Mouse (Mus musculus): ENCODE data around the gene Adamts4. TPM values are rescaled to one million over a fixed set of nuclear protein-coding genes. Genes with fewer than 3 reads are reported as not detected.
"Not testable (repeated sequence)": the region's sequence is repeated elsewhere in the genome, so short reads cannot be mapped to it uniquely, and the experiment has no call there.

Gene Adamts4
- total RNA-seq, 2 experiments from 2014 or later: 0.15 to 0.73 TPM

DNA sequence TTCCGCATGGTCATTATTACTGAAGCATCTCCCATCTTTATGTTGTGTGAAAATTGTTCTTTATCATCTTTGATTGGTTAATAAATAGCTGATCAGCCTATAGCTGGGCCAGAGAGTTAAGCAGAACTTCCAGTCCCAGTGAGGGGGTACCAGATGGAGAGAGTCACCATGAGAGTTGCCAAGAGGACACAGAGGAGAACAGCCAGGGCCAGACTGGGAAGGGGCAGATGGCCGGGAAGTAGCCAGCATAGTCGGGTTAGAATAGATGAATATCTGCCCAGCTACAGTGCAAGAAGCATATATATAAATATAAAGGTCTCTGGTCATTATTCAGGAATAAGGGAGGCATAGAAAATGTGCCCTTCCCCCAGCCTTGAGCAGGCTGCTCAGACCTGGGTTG, 48.0 kb downstream of the Adamts4 start:
- no peak for TF ChIP-seq CTCF (IDR thresholded peaks at IDR 0.05)
- Histone ChIP-seq H3K4me3 (no peak overlapping the region), H3K27ac (no peak overlapping the region)
- intact Hi-C loops (cut with DNase I): no loop called here
- DNase-seq: no peak

DNA sequence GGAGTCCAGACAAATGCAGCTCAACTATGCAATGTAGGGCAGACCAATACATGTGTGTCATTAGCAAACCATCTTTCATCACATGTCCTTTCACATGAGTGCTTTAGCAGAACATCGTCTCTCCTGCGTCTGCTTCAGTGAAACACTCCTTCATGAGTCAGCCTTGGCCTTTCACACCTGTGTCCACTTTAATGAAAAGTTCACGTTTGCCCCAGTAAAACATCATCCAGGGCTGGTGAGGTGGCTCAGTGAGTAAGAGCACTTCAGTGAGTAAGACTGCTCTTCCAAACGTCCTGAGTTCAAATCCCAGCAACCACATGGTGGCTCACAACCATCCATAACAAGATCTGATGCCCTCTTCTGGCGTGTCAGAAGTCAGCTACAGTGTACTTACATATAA, 55.9 kb downstream of the Adamts4 start:
- intact Hi-C loops (cut with DNase I); DNase-seq; H3K4me3 ChIP-seq: not testable (repeated sequence)
- peak overlapping the region; percentile 65 for H3K27ac ChIP-seq

GRCm38 (mm10) chr1:171309321-171309720, 59.1 kb downstream of the Adamts4 start:
- DNase-seq: no peak
- intact Hi-C loops (cut with DNase I): no loop called here
- Histone ChIP-seq H3K27ac (no peak overlapping the region), H3K4me3 (no peak overlapping the region)
- TF ChIP-seq CTCF (IDR thresholded peaks at IDR 0.05): no peak

Other genes with a start within 250 kb of the Adamts4 start
- gene Fcgr4, start 231.5 kb upstream of the Adamts4 start, total RNA-seq (2021): not detected
- 1 to 10 TPM; 1.8 to 4.3 TPM for gene Fcgr3, start 185.5 kb upstream of the Adamts4 start, total RNA-seq (2021)
- gene Cfap126, start 136.5 kb upstream of the Adamts4 start, total RNA-seq (2021): 1 to 10 TPM in 1 of 2 experiments, under 1 TPM in 1; 0.75 to 1.8 TPM
- 100 to 1,000 TPM; 635 to 909 TPM for gene Sdhc, start 99.8 kb upstream of the Adamts4 start, total RNA-seq (2021)
- gene Mpz, start 99.7 kb upstream of the Adamts4 start, total RNA-seq (2021): 10 to 100 TPM; 24.7 to 27.7 TPM
- gene Pcp4l1, start 54.2 kb upstream of the Adamts4 start, total RNA-seq (2021): 10 to 100 TPM; 58.3 to 75.0 TPM
- not detected for gene Nr1i3, start 36.5 kb upstream of the Adamts4 start, total RNA-seq (2021)
- gene Tomm40l, start 27.9 kb upstream of the Adamts4 start, total RNA-seq (2021): 10 to 100 TPM; 43.2 to 56.3 TPM
- under 1 TPM in 1 of 2 experiments, not detected in 1; 0.59 TPM for gene Apoa2, start 25.4 kb upstream of the Adamts4 start, total RNA-seq (2021)
- 1 to 10 TPM; 2.5 to 6.1 TPM for gene Fcer1g, start 16.1 kb upstream of the Adamts4 start, total RNA-seq (2021)
- 1,000 to 10,000 TPM; 1,014 to 1,063 TPM for gene Ndufs2, start 967 bp downstream of the Adamts4 start, total RNA-seq (2021)
- gene B4galt3, start 19.9 kb downstream of the Adamts4 start, total RNA-seq (2021): 10 to 100 TPM; 12.1 to 12.5 TPM
- 1 to 10 TPM; 7.9 to 8.6 TPM for gene Ppox, start 30.8 kb downstream of the Adamts4 start, total RNA-seq (2021)
- 10 to 100 TPM; 15.8 to 18.7 TPM for gene Usp21, start 37.6 kb downstream of the Adamts4 start, total RNA-seq (2021)
- gene Ufc1, start 44.6 kb downstream of the Adamts4 start, total RNA-seq (2021): 10 to 100 TPM; 84.3 to 93.2 TPM
- 10 to 100 TPM; 32.4 to 35.5 TPM for gene Dedd, start 78.7 kb downstream of the Adamts4 start, total RNA-seq (2021)
- gene Nit1, start 95.2 kb downstream of the Adamts4 start, total RNA-seq (2021): 10 to 100 TPM; 29.4 to 30.4 TPM
- 100 to 1,000 TPM in 1 of 2 experiments, 10 to 100 TPM in 1; 93.2 to 101 TPM for gene Pfdn2, start 95.2 kb downstream of the Adamts4 start, total RNA-seq (2021)
- gene Klhdc9, start 110.4 kb downstream of the Adamts4 start, total RNA-seq (2021): not detected
- gene Nectin4, start 119.7 kb downstream of the Adamts4 start, total RNA-seq (2021): under 1 TPM in 1 of 2 experiments, not detected in 1; 0.06 TPM
- under 1 TPM; 0.38 to 0.73 TPM for gene Arhgap30, start 138.5 kb downstream of the Adamts4 start, total RNA-seq (2021)
- gene Usf1, start 160.9 kb downstream of the Adamts4 start, total RNA-seq (2021): 10 to 100 TPM; 29.9 to 36.8 TPM
- gene Tstd1, start 168.5 kb downstream of the Adamts4 start, total RNA-seq (2021): under 1 TPM; 0.84 to 0.92 TPM
- gene F11r, start 187.1 kb downstream of the Adamts4 start, total RNA-seq (2021): 1 to 10 TPM; 4.2 to 6.0 TPM

Measured in gastrocnemius, adult 2 months (tissue).